Mouse (Mus musculus): Measurements from ENCODE around the gene Met.

GRCm38 (mm10) chr6:17501440-17501839, 37.8 kb downstream of the Met start:
- TF ChIP-seq GATA1 (IDR thresholded peaks at IDR 0.05; ENCODE audit: borderline replicate concordance, low read length) (no peak), FLI1 (IDR thresholded peaks at IDR 0.05; ENCODE audit: low read length) (no peak)

Data from megakaryocyte, embryonic 14.5 days (primary cell).